Mouse (Mus musculus) small intestine, adult 2 months (tissue): ENCODE measurements around the gene Vps51.

Experiments
- CTCF ChIP-seq: fragments of 200-500 bp; IDR thresholded peaks from 2 replicates; pipeline ENCODE4 v1.5.1; 2012; ENCODE audit warnings: low read depth, mild to moderate bottlenecking, control low read depth, inconsistent platforms, low read length, moderate library complexity, mixed read lengths; ENCODE audit not compliant: insufficient replicate concordance, insufficient read length; ENCODE audit errors: extremely low read depth
- POLR2A ChIP-seq: fragments of 200-500 bp; IDR thresholded peaks from 2 replicates; pipeline ENCODE4 v1.6.1; 2012; ENCODE audit warnings: low read depth, mild to moderate bottlenecking, control low read depth, inconsistent platforms, low read length, moderate library complexity

DNA sequence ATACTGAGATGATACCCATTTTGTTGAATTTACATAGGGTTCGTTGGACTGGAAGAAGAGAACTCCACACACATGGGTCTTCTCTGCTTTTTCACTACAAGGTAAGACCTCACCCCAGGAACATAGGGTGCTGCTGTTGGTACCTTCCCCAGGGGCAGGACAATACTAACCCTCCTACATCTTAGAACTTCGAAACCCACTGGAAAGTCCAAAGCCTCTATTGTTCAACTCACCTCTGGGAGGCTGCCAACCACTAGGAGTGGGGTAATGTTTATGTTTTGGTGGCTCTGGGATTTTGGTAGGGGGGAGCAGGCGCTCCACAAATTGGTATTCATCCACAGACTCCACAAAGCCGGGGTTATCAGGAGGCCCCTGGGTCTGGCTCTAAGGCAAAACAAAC, 20.3 kb downstream of the Vps51 start:
- TF ChIP-seq CTCF (no peak), POLR2A (no peak)
